Mouse (Mus musculus) kidney, embryonic 15.5 days (tissue): ENCODE results near the gene Gm10382. TPM values are rescaled to one million over a fixed set of nuclear protein-coding genes. Genes with fewer than 3 reads are reported as not detected.

Source experiments
- polyA plus RNA-seq: library from polyadenylated mRNA; unstranded; fragments of >200 nt; fragmentation: Nextera tagmentation; extraction: Ambion mirVana; gene quantifications from 2 replicates; pipeline ENCODE4 v1.2.1, GENCODE M21; 2015

The Gm10382 gene
- polyA plus RNA-seq, 1 experiment from 2014 or later: 0.49 TPM

Other genes starting within 250 kb of the Gm10382 start
- 27.5 and 28.8 TPM in 2 replicates for gene Ncor2, start 210.1 kb upstream of the Gm10382 start, polyA plus RNA-seq
- 67.6 and 97.9 TPM in 2 replicates for gene Scarb1, start 48.2 kb upstream of the Gm10382 start, polyA plus RNA-seq
- gene Ubc, start 880 bp downstream of the Gm10382 start, polyA plus RNA-seq: 1,049 and 1,140 TPM in 2 replicates
- 13.3 and 15.6 TPM in 2 replicates for gene Dhx37, start 44.8 kb downstream of the Gm10382 start, polyA plus RNA-seq
- gene Bri3bp, start 52.2 kb downstream of the Gm10382 start, polyA plus RNA-seq: 41.5 and 42.0 TPM in 2 replicates
- 36.0 and 40.7 TPM in 2 replicates for gene Aacs, start 86.5 kb downstream of the Gm10382 start, polyA plus RNA-seq
- 0.32 and 0.36 TPM in 2 replicates for gene Tmem132b, start 142.5 kb downstream of the Gm10382 start, polyA plus RNA-seq